Mouse (Mus musculus) CH12.LX (cell line): Measurements from ENCODE around the gene Gnpnat1.

Source experiments
- CTCF ChIP-seq, 2 experiments: IDR thresholded peaks in 1 of 2; conservative IDR thresholded peaks in 1 of 2; 2 replicates each; pipeline ENCODE4 v1.5.1; 2011 to 2012; ENCODE audit warnings: low read depth in 2 of 2, low read length in 2 of 2, improper control_type of control experiment in 1 of 2, inconsistent platforms in 1 of 2, mild to moderate bottlenecking in 1 of 2, moderate library complexity in 1 of 2
- E2F4 ChIP-seq: IDR thresholded peaks from 2 replicates; pipeline ENCODE4 v1.6.1; 2011; ENCODE audit warnings: low read depth, low read length, improper control_type of control experiment; ENCODE audit not compliant: insufficient replicate concordance
- EP300 ChIP-seq: IDR thresholded peaks from 2 replicates; pipeline ENCODE4 v1.6.1; 2011; ENCODE audit warnings: low read length, improper control_type of control experiment
- ETS1 ChIP-seq: conservative IDR thresholded peaks from 2 replicates; pipeline ENCODE4 v1.6.1; 2012; ENCODE audit warnings: low read depth, mild to moderate bottlenecking, inconsistent platforms, low read length, improper control_type of control experiment, moderate library complexity
- MAFK ChIP-seq: IDR thresholded peaks from 2 replicates; pipeline ENCODE4 v1.6.1; 2011; ENCODE audit warnings: low read length, improper control_type of control experiment; ENCODE audit not compliant: insufficient replicate concordance
- MAX ChIP-seq: IDR thresholded peaks from 2 replicates; pipeline ENCODE4 v1.6.1; 2011; ENCODE audit warnings: low read length, improper control_type of control experiment
- MXI1 ChIP-seq: IDR thresholded peaks from 2 replicates; pipeline ENCODE4 v1.6.1; 2011; ENCODE audit warnings: mild to moderate bottlenecking, low read depth, low read length, improper control_type of control experiment
- NELFE ChIP-seq: IDR thresholded peaks from 2 replicates; pipeline ENCODE4 v1.6.1; 2011; ENCODE audit warnings: low read depth, low read length, improper control_type of control experiment
- POLR2A ChIP-seq: IDR thresholded peaks from 2 replicates; pipeline ENCODE4 v1.6.1; 2011; ENCODE audit warnings: low read depth, mild to moderate bottlenecking, improper control_type of control experiment, low read length
- TCF12 ChIP-seq: IDR thresholded peaks from 2 replicates; pipeline ENCODE4 v1.6.1; 2014; ENCODE audit warnings: low read depth, mild to moderate bottlenecking, inconsistent platforms, low read length, improper control_type of control experiment
- UBTF ChIP-seq: IDR thresholded peaks from 2 replicates; pipeline ENCODE4 v1.6.1; 2012; ENCODE audit warnings: low read depth, mild to moderate bottlenecking, inconsistent platforms, low read length, improper control_type of control experiment, moderate library complexity
- USF1 ChIP-seq: IDR thresholded peaks from 2 replicates; pipeline ENCODE4 v1.6.1; 2014; ENCODE audit warnings: low read depth, mild to moderate bottlenecking, inconsistent platforms, low read length, improper control_type of control experiment
- ZC3H11A ChIP-seq: IDR thresholded peaks from 2 replicates; pipeline ENCODE4 v1.6.1; 2012; ENCODE audit warnings: low read depth, mild to moderate bottlenecking, inconsistent platforms, low read length, improper control_type of control experiment
- ZNF384 ChIP-seq: IDR thresholded peaks from 2 replicates; pipeline ENCODE4 v1.6.1; 2012; ENCODE audit warnings: low read depth, low read length, improper control_type of control experiment, inconsistent platforms

DNA sequence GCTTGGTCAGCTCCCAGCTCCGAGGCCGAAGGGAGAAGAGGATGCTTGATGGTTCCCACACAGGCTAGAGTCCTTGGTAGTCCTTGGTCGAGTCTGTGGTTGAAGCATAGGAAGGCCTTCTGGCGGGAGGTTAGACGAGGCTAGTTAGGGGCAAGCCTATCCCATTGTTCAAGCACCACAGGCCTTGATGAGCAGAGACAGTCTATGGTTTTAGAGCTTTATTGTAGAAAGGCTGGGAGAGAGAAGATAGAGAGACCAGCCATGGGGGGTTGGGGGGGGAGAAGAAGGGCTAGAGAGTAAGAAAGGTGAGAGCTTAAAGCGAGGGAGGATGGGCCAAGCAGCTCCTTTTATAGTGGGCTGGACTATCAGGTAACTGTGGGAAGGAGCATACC lies 39.5 kb downstream of the Gnpnat1 start:
- TF ChIP-seq POLR2A (no peak), CTCF (conservative IDR thresholded peaks at IDR 0.05 in 1 of 2, IDR thresholded peaks at IDR 0.05 in 1 of 2; ENCODE audit: low read depth in 2 of 2, low read length in 2 of 2) (no peak), ETS1 (no peak), TCF12 (no peak), EP300 (no peak), UBTF (no peak), MXI1 (no peak), MAFK (no peak), MAX (no peak), NELFE (no peak), E2F4 (no peak), ZC3H11A (no peak), USF1 (no peak), ZNF384 (no peak)
